Mouse (Mus musculus) central nervous system, embryonic 14 days (tissue): ENCODE data around the gene Sf3b3. TPM values are rescaled to one million over a fixed set of nuclear protein-coding genes. Genes with fewer than 3 reads are reported as not detected.

Experiments
- polyA plus RNA-seq: library from polyadenylated mRNA; depleted of rRNA; stranded (reverse); fragments of >200 nt; gene quantifications from 2 replicates; pipeline ENCODE4 v1.2.3, GENCODE M21; 2012; rRNA removed

Gene Sf3b3
- polyA plus RNA-seq: 87.9 and 95.3 TPM in 2 replicates

DNA sequence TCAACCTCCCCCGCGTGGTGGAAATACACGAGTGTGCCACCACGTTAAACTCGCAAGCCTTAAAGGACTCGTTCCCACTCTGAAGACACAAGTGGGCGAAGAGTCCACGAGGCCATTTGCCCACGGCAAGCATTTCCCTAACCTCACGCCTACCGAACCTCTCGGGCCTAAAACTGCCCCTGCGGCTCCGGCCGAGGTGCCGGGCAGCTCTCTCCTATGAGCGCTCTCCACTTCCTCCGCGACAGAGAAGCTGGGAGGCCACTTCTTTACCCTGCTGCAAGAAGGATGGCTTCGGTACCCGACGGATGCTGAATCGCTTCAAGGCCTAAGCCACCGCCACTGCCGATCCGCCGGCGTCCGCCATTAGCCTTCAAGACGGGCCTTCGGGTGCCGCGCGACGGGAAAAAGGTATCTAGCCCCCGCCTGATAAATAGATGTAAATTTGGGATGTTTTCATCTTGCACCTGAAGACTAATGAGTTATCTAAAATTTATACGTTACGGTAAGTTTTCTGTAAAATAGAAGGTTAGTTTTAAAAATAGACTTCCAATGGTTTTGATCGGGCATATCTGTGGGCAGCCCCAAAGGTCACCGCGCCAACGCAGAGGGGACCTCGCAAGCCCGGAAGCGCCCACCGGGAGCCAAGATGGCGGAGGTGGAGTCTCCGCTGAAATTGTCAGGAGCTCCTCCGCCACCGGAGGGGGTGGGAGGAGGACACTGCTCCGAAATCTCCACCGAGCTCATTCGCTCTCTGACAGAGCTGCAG, at the start of gene Sf3b3, which contains the start of gene Cog4:
Sf3b3 (minus strand) TSS at position 383 of the 766 bp plus-strand sequence.
Cog4 (plus strand) TSS at position 196 of the 766 bp plus-strand sequence.

DNA sequence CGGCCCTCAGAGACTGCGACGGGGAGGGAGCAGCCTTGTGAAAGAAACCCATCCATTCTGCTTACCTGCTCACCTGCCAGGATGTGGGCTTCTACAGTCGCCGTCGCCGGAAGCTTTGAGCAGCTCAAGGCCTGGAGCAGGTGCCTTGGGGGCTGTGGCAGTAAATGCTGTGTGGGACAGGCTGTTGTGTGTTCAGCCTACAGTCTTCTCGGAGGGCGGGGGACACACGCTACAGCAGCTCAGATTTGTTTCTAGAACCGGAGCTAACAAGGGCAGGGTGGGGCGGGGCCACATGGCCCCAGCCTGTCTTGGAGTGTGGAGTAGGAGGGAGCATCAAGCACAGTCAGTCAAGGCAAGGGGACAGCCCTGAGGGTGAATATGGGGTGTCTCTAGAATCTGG, 40.9 kb downstream of the Sf3b3 start, which contains the start of gene Il34:
Il34 (minus strand) TSS at position 256 of the 400 bp plus-strand sequence.

Other genes starting within 250 kb of the Sf3b3 start
- 37.4 and 38.9 TPM in 2 replicates for gene Vac14, start 228.2 kb downstream of the Sf3b3 start, polyA plus RNA-seq
- 100 and 111 TPM in 2 replicates for gene Mtss1l, start 125.3 kb downstream of the Sf3b3 start, polyA plus RNA-seq
- 3.3 and 4.1 TPM in 2 replicates for gene Il34, start 40.9 kb downstream of the Sf3b3 start, polyA plus RNA-seq
- 42.6 and 45.9 TPM in 2 replicates for gene Cog4, start 187 bp downstream of the Sf3b3 start, polyA plus RNA-seq
- 13.1 and 13.6 TPM in 2 replicates for gene Fuk, start 55.7 kb upstream of the Sf3b3 start, polyA plus RNA-seq
- gene St3gal2, start 73.1 kb upstream of the Sf3b3 start, polyA plus RNA-seq: 26.0 and 27.0 TPM in 2 replicates
- gene Ddx19a, start 151.0 kb upstream of the Sf3b3 start, polyA plus RNA-seq: 53.2 and 53.8 TPM in 2 replicates
- 10.9 and 11.2 TPM in 2 replicates for gene Ddx19b, start 185.0 kb upstream of the Sf3b3 start, polyA plus RNA-seq
- 66.6 and 67.7 TPM in 2 replicates for gene Aars, start 186.4 kb upstream of the Sf3b3 start, polyA plus RNA-seq
- gene Exosc6, start 209.6 kb upstream of the Sf3b3 start, polyA plus RNA-seq: not detected in 2 replicates
- gene Clec18a, start 245.6 kb upstream of the Sf3b3 start, polyA plus RNA-seq: 0.57 and 1.6 TPM in 2 replicates
- gene Pdpr, start 247.8 kb upstream of the Sf3b3 start, polyA plus RNA-seq: 10.1 and 11.1 TPM in 2 replicates